Mouse (Mus musculus): ENCODE measurements around the gene Smim4.
A peak's percentile ranks its signal among the peaks of the same experiment; 100 is the strongest.

The Smim4 gene

DNA sequence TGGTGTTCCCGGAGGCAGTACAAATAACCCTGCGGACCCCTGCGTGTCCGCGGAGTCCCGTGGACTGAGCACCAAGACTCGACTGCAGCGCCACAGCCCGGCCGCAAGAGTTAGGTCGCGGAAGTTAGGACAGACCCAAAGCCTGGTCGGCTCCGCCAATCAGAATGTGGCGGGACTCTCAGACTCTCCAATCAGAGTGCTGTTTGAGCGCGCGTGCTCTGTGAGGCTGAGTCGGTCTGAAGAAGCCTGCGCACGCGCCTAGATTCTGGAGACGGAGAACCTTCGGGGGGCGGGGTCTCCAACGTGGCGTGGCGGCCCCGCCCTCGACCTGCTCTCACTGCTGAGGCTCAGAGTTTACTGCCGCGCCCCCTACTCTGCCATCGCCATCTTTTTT lies at the start of gene Smim4:
Gene Smim4, minus strand, starts transcription at position 131 of the 394 bp plus-strand sequence.
- DNase-seq (ENCODE audit: low spot score in 2 of 2), result peak; percentile 97 to 98

DNA sequence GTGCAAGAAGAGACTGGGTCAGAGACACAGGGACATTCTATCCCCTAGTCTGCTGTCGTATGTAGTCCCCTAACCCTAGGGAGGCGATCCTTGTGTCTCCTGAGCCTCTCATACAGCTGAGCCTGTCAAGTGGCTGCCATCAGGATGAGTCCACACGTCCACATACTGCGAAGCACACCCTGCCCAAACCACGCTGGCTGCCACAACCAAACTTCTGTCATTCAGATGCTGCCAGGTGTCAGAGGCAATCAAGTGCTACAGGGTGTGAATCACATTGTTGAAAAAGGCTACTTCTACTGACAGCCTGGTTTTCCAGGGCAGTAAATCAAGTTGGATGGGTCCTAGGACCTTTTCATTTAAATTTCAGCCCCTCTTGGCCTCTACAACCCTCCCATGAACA lies 49.0 kb upstream of the Smim4 start:
- DNase-seq (ENCODE audit: low spot score in 2 of 2), result no peak

DNA sequence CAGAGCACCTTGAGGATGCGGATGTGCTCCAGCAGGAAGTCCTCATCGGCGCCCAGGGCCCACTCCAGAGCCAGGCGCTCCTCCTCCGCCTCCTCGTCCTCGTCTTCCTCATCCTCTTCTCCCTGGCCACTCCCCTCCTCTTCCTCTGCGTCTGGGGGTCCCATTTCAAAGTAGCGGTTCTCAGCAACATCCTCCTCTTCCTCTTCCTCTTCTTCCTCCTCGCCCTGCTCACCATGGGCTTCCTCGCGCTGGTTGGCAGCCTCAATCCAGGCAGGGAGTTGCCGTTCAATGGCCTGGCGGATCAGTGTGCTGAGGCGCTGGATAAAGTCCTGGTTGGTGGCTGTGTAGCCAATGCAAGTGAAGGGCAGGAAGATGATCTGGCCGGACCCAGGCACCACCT lies 48.5 kb upstream of the Smim4 start:
- DNase-seq (ENCODE audit: low spot score in 2 of 2), result no peak

GRCm38 (mm10) chr14:31173537-31173936 lies 44.8 kb upstream of the Smim4 start:
- no peak for DNase-seq (ENCODE audit: low spot score in 2 of 2)

DNA sequence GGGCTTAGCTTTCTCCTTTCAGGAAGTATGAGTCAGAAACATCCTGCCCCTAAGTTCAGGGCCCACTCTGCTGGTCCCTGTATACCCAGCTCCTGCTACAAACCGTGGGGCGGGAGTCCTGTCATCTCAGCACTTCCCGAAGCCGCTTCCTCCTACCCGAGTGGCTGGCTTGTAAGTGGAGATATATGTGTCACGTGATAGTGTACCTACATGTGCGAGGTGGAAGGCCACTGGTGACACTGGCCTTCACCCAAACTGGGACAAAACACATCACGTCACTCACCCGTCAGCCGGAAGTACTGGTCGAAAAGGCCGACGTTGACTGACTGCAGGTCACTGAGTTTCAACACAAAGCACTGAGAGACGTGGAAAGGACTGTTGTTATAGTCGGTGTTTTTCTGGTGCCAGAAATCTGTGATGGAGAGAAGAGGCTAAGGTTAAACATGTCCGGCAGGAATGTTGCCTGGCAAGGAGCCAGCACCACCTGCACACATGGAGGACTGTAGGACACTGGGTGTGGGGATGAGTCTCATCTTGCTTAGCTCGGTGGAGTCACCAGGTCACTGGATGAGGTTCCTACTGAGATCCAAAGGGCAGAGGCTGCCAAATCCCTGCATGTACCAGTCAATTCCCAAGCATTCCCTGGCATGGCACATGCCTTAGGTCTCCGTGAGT lies 44.2 kb upstream of the Smim4 start:
- DNase-seq (ENCODE audit: low spot score in 2 of 2), result no peak

- DNase-seq (ENCODE audit: low spot score in 2 of 2), result no peak
These were observed 43.1 kb upstream of the Smim4 start for GRCm38 (mm10) chr14:31171821-31172220.

DNA sequence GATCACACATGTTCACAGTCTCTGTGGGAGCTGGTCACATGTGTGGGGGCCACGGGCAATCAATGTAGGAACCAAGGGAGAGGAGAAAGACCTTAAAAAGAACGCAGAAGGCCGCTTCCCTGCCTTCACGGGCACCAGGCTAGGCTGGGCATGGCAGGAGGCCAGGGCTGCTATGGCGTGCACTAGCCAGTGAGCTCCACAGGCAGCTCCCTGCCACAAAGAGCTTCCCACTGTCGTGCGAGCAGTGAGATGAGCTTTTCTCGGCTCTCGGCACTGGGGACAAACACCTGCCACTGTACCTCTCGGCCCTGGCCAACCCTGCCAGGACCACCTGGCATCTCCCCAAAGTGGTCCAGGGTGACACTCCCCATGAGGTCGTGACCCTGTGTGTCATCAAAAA lies 42.6 kb upstream of the Smim4 start:
- DNase-seq (ENCODE audit: low spot score in 2 of 2), result no peak

GRCm38 (mm10) chr14:31170963-31171362 lies 42.2 kb upstream of the Smim4 start:
- DNase-seq (ENCODE audit: low spot score in 2 of 2), result no peak

DNA sequence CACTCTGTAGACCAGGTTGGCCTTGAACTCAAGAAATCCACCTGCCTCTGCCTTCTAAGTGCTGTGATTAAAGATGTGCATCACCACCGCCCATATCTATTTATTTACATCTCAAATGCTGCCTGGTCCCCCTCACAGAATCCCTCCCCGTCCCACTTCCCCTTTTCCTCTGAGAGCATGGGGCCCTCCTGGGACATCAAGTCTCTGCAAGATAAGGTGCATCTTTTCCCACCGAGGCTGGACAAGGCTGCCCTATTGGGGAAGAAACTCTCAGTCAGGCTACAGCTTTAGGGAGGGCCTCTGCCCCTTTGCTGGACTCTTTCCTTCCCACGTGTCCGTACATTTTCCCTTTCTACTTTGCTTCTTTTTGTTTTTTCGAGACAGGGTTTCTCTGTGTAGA lies 40.8 kb upstream of the Smim4 start:
- no peak for DNase-seq (ENCODE audit: low spot score in 2 of 2)

DNA sequence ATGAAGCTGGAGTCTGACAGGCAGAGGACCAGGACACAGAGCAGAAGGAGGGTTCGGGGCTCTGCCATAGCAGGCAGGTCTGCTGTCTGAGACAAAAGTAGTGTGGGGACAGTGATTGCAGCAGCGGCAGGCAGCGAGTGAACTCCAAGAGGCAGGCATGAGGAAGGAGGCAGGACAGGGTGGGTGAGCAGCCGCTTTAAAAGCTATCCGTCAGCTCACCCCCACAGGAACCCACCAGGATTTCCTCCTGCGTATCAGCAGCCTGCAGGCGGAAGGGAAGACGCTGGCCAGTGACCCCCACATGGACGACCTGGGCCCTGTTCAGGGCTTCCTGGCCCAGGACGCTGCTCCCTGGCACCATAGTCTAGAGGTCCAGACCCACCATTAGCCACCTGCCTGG lies 39.7 kb upstream of the Smim4 start, which contains the start of gene Stab1:
Gene Stab1, minus strand, starts transcription at position 217 of the 400 bp plus-strand sequence.
- no peak for DNase-seq (ENCODE audit: low spot score in 2 of 2)

DNA sequence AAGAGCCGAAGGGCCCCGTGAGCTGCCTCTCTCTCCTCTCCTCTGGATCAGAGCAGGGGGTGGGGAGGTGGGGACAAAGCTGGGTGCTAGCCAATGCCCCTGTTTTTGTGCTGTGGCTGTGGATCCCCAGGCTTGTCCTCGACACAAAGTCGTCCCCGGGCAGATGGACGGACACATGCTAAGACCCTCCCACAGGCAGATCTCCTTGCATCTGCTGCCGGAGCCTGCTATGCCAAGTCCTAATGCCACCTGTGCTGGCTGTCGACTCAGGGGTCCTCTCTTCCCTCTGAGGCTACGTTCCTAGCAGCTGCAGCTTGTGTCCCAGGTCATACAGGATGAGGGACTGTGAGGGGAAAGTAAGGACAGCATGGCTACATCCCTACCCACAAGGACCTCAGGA lies 38.1 kb upstream of the Smim4 start:
- DNase-seq (ENCODE audit: low spot score in 2 of 2), result no peak

DNA sequence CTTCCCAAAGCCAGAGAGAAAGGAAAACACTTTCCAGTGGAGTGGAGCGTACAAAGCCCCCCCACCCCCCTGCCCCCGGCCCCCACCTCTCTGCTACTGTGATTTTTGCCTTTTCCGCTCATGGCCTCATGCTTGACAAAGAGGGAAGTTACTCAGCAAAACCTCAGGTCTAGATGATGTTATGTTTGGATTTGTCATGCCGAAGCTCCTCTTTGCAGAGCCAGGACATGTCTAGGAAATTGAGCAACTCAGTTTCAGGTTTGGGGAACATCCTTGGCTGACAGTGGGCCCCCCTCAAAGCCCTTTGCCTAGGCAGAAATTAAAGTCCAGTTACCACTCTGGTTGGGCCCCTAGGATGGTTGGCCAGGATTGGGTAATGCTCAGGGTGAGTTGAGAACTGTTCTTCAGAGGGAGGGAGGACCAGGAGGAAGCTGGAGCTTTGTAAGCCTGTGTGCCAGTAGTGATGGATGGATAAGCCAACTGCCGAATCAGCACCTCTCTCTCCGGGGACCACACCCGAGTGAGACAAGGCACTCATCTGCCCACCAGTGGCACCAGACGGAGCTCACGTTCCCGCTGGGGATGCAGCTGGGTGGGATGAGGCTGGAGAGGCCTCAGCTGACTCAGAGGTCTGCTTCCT lies 37.4 kb upstream of the Smim4 start:
- DNase-seq (ENCODE audit: low spot score in 2 of 2), result no peak

DNA sequence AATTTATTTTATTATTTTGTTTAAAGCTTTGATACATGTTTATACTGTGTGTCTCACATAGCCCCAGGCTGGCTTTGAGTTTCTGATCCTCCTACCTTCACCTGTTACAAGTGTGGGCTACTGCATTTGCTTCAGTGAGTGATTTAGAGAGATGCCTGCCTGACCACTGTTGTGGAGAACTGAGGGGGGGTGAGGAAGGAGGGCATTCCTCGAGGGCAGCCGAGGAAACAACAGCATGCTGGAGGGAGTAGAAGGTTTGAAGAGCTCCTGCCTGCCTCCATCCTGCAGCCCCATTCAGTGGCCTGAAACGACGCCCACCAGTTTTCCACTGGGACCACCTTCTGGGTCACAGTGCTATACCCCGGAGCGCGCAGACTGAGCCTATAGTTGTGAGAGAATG lies 36.7 kb upstream of the Smim4 start:
- DNase-seq (ENCODE audit: low spot score in 2 of 2), result no peak

DNA sequence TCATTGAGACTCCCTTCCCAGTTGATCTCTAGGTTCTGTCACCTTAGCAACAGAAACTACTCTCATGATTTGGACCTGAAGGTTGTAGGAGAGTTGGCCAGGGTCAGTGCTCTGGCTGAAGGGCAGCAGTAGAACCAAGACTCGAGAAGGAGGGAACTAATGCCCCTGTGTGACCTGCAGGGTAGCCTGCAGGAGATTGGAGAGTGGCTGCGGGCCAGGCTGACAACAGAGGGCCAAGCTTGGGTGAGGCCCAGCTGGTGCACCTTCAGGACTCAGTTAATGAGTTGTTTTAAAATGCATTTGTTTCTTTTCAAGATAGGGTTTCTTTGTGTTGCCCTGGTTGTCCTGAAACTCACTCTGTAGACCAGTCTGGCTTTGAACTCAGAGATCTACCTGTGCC lies 36.3 kb upstream of the Smim4 start:
- no peak for DNase-seq (ENCODE audit: low spot score in 2 of 2)

DNA sequence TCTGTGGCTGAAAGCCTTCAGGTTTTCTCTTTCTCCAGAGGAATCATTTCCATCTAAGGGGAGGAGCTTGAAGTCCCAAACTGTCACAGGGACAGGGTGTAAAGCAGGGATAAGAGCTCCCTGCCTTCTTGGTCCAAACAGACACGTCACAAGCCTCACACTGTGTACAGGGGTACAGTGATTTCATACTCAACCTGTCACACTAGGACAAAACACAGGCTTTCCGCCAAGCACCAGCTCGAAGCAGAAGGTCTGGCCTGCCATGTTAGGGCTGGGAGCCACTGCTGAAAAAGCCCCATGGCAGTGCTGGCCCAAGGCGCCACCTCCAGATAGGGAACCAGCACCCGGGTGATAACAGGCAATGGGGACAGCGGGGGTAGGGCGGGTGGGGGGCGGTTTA lies 35.3 kb upstream of the Smim4 start:
- no peak for DNase-seq (ENCODE audit: low spot score in 2 of 2)

GRCm38 (mm10) chr14:31161638-31162037 lies 32.9 kb upstream of the Smim4 start:
- no peak for DNase-seq (ENCODE audit: low spot score in 2 of 2)

- DNase-seq (ENCODE audit: low spot score in 2 of 2), result no peak
These were observed 32.4 kb upstream of the Smim4 start for GRCm38 (mm10) chr14:31161191-31161590.

DNA sequence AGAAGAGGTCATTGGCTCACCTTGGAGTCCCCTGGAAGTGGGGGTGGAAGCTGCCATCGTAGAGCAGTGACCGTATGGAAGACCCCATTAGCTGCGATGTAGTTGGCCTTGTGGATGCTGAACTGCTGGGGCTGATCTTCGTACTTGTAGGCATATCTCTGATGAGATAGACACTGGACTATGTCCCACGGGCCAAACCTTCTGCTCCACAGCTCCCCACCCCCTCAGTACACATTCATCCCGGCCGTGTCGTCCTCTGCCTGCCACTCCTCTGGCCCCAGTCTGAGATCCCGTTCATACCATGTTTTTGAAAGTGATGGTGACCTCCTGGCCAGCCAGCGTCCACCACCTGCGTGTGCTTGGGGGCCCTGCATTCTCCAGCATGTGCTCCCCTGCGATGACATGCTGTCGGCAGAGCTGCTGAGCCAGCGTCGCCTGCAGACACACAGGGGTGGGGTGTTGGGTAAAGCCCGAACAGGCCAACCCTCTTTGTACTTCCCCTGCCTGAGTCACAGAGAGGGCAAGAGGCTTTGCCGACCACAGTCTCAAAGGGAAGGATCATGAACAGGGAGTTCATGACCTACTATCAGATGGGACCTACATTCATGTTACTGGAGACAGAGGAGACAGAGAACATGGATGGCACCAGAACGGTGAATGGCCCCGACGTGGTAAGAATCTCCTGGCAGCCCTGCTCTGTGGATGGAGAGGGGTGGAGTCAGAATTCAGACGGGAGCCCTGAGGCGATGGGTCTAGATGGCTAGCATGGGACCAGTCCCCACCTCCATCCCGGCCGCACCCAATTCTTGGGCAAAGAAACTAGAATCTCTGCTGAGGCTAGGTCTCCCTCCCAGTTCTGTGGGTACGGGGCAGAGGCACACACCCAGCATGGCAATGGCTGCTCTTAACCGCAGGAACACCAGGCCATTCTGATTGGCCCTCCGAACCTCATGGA lies 31.7 kb upstream of the Smim4 start:
- no peak for DNase-seq (ENCODE audit: low spot score in 2 of 2)

- no peak for DNase-seq (ENCODE audit: low spot score in 2 of 2)
These were observed 16.9 kb upstream of the Smim4 start for GRCm38 (mm10) chr14:31145694-31146093.

- DNase-seq (ENCODE audit: low spot score in 2 of 2), result no peak
These were observed 12.3 kb upstream of the Smim4 start for GRCm38 (mm10) chr14:31141011-31141410.

DNA sequence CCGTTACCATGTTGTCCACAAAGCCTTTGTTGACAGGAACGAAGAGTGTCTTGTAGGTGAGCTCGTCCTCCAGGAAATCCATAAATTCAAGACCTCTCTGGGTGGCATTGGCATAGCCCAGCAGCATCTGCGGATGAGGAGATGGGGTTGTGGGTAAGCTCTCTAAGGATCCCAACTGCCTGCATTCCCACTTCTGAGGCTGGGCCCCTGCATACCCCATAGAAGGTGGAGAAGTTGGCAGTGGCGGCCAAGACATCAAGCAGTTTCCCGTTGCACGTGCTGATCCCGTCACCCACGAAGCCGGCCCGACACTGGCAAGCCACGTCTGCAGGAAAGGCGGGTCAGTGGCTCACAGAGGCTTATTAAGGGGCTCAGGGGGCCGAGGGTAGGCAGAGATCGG lies 11.4 kb upstream of the Smim4 start:
- DNase-seq (ENCODE audit: low spot score in 2 of 2), result no peak

DNA sequence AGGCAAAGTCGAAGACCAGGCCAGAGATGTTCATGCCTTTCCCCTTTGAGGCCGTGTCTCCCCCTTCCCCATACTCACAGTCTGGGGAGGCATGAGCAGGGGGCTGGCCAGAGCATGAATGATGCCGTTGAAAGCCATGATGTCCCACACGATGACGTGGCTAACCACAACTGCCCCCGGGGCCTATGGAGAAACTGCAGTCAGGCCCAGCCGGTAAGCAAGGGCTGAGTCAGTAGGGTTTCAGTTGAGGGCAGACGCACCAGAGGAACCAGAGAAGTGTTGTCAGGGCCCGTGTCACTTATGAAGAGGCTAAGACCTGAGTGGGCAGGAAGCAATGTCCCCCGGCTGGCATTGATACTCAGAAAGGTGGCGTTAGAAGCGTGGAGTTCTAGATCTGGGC lies 10.9 kb upstream of the Smim4 start:
- no peak for DNase-seq (ENCODE audit: low spot score in 2 of 2)
